Mouse (Mus musculus): ENCODE results near the gene Map2k3.
A peak's percentile ranks its signal among the peaks of the same experiment; 100 is the strongest.

Map2k3 gene

GRCm38 (mm10) chr11:60927264-60927663 lies 4.6 kb upstream of the Map2k3 start:
- DNase-seq, result peak; percentile 95

- DNase-seq, result no peak
Observed at GRCm38 (mm10) chr11:60930724-60931281, 1.0 kb upstream of the Map2k3 start.

GRCm38 (mm10) chr11:60931282-60931868 lies 458 bp upstream of the Map2k3 start:
- DNase-seq, result no peak

- DNase-seq, result no peak
Observed at GRCm38 (mm10) chr11:60932503-60933020, 729 bp downstream of the Map2k3 start.

- peak; percentile 72 for DNase-seq
Observed at GRCm38 (mm10) chr11:60933178-60933930, 1.5 kb downstream of the Map2k3 start.

GRCm38 (mm10) chr11:60934795-60935194 lies 3.0 kb downstream of the Map2k3 start:
- no peak for DNase-seq

- peak; percentile 78 for DNase-seq
Observed at GRCm38 (mm10) chr11:60935326-60935974, 3.6 kb downstream of the Map2k3 start.

- DNase-seq, result no peak
Observed at GRCm38 (mm10) chr11:60935975-60936373, 4.1 kb downstream of the Map2k3 start.

- no peak for DNase-seq
Observed at GRCm38 (mm10) chr11:60937611-60938010, 5.8 kb downstream of the Map2k3 start.

- no peak for DNase-seq
Observed at GRCm38 (mm10) chr11:60939487-60939886, 7.7 kb downstream of the Map2k3 start.

- no peak for DNase-seq
Observed at GRCm38 (mm10) chr11:60940501-60940900, 8.7 kb downstream of the Map2k3 start.

GRCm38 (mm10) chr11:60941370-60941769 lies 9.5 kb downstream of the Map2k3 start:
- peak; percentile 58 for DNase-seq

- DNase-seq, result no peak
Observed at GRCm38 (mm10) chr11:60942263-60943015, 10.6 kb downstream of the Map2k3 start.

GRCm38 (mm10) chr11:60945003-60945402 lies 13.2 kb downstream of the Map2k3 start:
- DNase-seq, result no peak

- no peak for DNase-seq
Observed at GRCm38 (mm10) chr11:60951896-60952295, 20.1 kb downstream of the Map2k3 start.

- no peak for DNase-seq
Observed at GRCm38 (mm10) chr11:60952362-60952761, 20.5 kb downstream of the Map2k3 start.

GRCm38 (mm10) chr11:60952986-60953385 lies 21.2 kb downstream of the Map2k3 start:
- no peak for DNase-seq

GRCm38 (mm10) chr11:60953803-60954202 lies 22.0 kb downstream of the Map2k3 start:
- peak; percentile 95 for DNase-seq

- DNase-seq, result no peak
Observed at GRCm38 (mm10) chr11:60954255-60955104, 22.6 kb downstream of the Map2k3 start.

- no peak for DNase-seq
Observed at GRCm38 (mm10) chr11:60955621-60956383, 24.0 kb downstream of the Map2k3 start.

- no peak for DNase-seq
Observed at GRCm38 (mm10) chr11:60958948-60959347, 27.1 kb downstream of the Map2k3 start.
